Mouse (Mus musculus): ENCODE results near the gene Fam219b.

DNA sequence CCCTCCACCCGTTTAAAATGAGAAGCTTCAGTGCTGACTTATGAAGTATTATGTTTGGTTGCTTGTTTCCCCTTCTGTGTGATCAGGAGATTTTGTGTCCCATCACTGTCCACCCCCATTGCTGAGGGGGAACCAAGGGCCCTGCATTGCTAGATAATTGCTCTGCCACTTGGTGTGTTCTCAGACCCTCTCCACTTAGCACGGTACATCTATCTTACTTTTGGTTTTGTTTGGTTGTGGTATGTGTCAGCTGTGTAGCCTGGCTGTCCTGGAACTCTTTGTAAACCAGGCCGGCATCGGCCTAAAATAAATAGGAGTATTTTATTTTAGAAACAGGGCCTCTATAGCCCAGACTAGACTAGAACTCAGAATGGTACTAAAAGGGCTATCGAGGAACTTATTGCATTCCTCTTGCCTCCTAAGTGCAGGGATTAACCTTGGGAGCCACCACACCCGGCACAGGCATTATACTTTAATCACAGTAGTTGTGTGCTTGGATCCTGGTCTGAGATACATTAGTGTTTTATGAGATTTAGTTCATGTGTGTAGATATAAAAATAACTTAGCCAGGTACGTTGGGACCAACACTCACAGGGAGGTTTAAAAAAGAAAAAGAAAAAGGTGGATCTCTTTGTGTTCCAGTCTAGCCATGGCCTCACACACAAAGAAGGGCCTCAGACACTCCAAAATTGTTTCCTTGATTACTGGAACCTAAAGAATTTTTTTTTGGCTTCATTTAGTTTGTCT is 15.0 kb upstream of the Fam219b start:
- TF ChIP-seq CTCF (IDR thresholded peaks at IDR 0.05; ENCODE audit: low read depth): no peak
- TF ChIP-seq EP300 (IDR thresholded peaks at IDR 0.05; ENCODE audit: low read depth): no peak

Measured in liver, embryonic 14.5 days (tissue).